Mouse (Mus musculus) lung, postnatal 0 days (tissue): Measurements from ENCODE around the gene Eya2.

ENCODE experiments used
- CTCF ChIP-seq: IDR thresholded peaks from 2 replicates; pipeline ENCODE4 v1.5.1; 2016; ENCODE audit warnings: antibody characterized with exemption, mild to moderate bottlenecking
- EP300 ChIP-seq: IDR thresholded peaks from 2 replicates; pipeline ENCODE4 v1.6.1; 2016; ENCODE audit warnings: antibody characterized with exemption, mild to moderate bottlenecking, control low read depth

- TF ChIP-seq CTCF = no peak
- no peak for TF ChIP-seq EP300
Measured at GRCm38 (mm10) chr2:165644057-165644456, 49.2 kb downstream of the Eya2 start.
